Mouse (Mus musculus) ES-CJ7 (cell line): ENCODE measurements around the gene Lrrc40.
"Not testable (repeated sequence)": the region's sequence is repeated elsewhere in the genome, so short reads cannot be mapped to it uniquely, and the experiment has no call there.

Experiments
- DNase-seq: peaks from one replicate; pipeline ENCODE4 v3.0.0; 2011; ENCODE audit warnings: low read depth, low spot score

Gene Lrrc40

DNA sequence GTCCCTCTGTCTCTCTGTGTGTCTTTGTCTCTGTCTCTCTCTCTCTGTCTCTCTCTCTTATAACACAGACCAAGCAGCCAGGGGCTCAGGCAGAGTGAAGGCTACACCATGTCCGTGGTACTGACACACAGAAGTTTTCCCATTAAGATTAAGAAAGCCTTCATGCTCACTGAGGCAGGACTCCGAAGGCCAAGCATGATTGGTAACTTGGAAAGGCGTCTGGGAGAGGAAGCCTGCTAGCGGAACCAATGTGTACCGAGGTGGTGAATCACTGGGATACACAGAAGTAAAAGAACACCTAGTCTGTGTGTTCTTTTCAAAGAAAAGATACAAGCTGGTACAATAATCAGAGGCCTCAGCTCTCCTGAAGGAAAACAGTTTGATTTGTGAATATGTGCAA, 41.4 kb downstream of the Lrrc40 start:
- no peak for DNase-seq

DNA sequence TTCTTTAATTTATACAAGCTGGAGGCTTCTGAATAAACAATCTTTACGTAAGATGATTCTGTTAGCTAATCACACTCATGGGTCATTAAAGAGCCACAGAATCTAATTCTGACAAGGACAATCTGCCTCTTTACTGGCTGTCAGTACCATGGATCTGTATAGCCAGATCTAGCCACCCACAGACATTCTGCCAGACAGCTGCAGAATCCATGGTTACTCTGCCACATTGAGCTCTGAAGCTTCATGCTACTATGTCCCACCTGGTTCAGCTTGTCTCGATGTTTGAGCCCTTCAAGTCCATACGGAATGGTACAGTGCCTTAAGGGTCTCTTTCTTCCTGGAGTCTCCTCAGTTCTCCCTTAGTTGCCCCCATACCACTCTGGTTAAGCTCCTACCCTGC, 55.1 kb downstream of the Lrrc40 start:
- no peak for DNase-seq

DNA sequence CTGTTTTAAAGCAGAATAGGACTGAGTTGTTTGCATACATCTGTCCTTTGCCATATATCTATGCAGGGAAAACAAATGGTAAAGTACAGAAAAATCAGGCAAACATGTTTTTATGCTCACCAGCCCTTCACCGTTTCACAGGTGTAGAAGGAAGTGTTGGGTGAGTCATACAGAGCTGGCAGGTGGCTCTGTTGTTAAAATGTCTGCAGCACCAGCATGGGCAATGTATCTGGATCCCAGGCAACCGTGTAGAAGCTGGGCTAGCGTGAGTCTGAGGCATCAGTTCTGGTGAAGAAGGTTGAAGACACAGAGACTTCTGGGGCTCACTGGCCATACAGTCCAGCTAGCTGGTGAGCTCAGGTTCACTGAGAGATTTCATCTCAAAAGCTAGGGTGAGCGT, 57.5 kb downstream of the Lrrc40 start:
- DNase-seq, result no peak

DNA sequence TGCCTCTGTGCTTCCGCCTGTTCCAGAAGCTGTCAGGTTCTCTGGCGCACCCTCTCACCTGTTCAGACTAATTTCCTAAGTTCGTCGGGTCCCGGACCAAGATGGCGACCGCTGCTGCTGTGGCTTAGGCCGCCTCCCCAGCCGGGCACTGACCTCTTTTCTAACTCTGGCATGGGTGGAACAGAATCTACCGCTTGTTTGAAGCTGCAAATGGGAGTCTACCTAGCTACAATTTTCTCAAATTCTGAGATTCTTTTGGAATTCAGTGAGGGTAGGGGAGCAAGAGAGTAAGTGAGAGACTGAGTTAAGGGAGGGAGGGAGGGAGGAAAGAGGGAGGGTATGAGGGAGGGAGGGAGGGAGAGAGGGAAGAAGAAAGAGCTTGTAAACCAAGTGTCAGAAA, 65.6 kb downstream of the Lrrc40 start:
- DNase-seq, result peak; percentile 34

DNA sequence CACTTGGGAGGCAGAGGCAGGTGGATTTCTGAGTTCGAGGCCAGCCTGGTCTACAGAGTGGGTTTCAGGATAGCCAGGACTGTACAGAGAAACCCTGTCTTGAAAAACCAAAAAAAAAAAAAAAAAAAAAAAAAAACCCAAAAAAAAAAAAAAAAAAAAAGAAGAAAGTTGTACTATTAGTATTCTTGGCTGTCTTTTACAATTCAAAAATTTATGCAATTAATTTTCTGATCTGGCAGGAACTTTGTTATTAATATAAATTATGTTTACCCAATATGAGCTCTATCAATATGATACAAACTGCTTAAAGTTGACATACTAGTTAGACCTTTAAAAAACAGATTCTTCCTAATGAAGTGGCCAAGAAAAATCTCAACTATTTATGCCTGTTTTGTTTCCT, 66.1 kb downstream of the Lrrc40 start:
- not testable (repeated sequence) for DNase-seq

DNA sequence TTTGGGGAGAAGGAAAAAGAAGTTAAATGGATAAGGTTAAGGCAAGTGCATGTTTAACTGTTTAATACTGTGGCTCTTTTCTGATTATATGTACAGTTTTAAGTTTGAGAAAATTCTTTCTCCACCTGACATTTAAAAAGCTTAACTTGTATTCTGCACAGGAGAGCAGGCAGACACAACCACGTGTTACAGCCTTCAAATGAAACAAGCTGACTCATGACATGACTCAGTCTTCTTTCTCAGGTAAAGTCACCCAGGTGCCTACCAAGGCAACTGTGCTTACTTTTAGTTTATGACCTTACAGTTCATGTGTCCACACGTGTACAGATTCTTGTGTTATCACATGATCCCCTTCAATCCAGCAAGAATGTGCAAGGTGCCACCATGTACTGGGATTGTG, 67.0 kb downstream of the Lrrc40 start:
- no peak for DNase-seq

DNA sequence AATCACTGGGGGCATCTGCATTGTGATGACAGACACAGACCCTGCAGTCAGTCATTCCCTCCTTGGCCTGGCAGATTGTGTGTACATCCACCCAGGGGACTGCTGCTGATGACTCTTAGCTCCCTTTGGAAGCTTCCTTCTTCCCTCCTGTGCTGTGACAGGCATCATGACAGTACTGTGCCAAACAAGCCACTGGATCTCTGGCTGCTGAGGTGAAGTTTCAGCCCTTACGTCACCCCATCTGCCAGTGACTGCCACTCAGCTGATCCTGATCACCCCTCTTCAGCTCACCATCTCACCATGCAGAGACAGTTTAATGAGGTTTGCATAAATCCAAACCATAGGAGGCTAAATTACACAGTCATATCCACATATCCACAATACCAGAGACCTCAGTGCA, 68.8 kb downstream of the Lrrc40 start:
- no peak for DNase-seq
